17 mouse cellular contexts compared by ENCODE assay signal in the genomic region with DNA sequence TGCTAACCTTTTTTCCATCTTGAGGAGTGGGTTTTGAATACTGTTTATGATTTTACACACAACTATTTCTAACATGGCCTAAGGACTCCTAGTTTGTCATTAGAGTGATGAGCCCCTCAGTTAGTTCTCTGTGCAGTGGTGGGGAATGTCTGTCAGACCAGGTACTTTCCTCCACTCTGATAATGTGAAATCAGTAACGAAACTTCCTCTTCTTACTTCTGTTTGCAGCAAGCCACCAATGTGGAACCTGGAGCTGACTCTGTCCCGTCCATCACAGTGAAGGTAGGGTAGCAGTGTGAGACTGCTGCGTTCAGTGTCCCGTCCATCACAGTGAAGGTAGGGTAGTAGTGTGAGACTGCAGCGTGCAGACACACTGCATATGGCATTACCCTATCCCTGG.
"Had no signal": no experiment of that assay in that cellular context is flagged by ENCODE, and none has a peak within 500 bp of the region (broad histone marks: within the 10 kb centered on the region; RNA-seq: fewer than 3 reads in every experiment).

No protein-coding gene starts in this region.

- ATAC-seq: intestine, embryonic 16.5 days had no signal

- DNase-seq: kidney, adult 18-20 months; kidney, adult 9 months; kidney, postnatal 14 days; kidney, postnatal 4 days; liver, embryonic 13.5 days; lung, adult 2 months; lung, postnatal 14 days; lung, postnatal 4 days; midbrain, embryonic 14.5 days; right cerebral cortex, postnatal 14 days; right cerebral cortex, postnatal 4 days; thymus, adult 18-20 months; thymus, postnatal 36 days had no signal

- H3K4me2 ChIP-seq: liver, embryonic 13.5 days; midbrain, embryonic 11.5 days; neural tube, embryonic 13.5 days had no signal

- H3K36me3 ChIP-seq: liver, embryonic 13.5 days; neural tube, embryonic 13.5 days had no signal

- H3K27me3 ChIP-seq: liver, embryonic 13.5 days; neural tube, embryonic 13.5 days had no signal

- H3K9me3 ChIP-seq: liver, embryonic 13.5 days; neural tube, embryonic 13.5 days had no signal

- H3K27ac ChIP-seq: liver, embryonic 13.5 days; neural tube, embryonic 13.5 days had no signal

- H3K9ac ChIP-seq: liver, embryonic 13.5 days; neural tube, embryonic 13.5 days had no signal

- H3K4me3 ChIP-seq: liver, embryonic 13.5 days; myocyte; neural tube, embryonic 13.5 days had no signal
